Comparison of ENCODE assay signal across 9 mouse cellular contexts in genomic region chr13:8839937-8840336, GRCm38 (mm10). TPM values are rescaled to one million over a fixed set of nuclear protein-coding genes. Genes with fewer than 3 reads are reported as not detected.
DNase-seq lines count a peak whose midpoint lies in the region; ATAC-seq lines count a peak whose summit lies in the region.
"Had no signal": no experiment of that assay in that cellular context is flagged by ENCODE, and none has a peak within 500 bp of the region (broad histone marks: within the 10 kb centered on the region; RNA-seq: fewer than 3 reads in every experiment).

No protein-coding gene starts in this region.

- no peak overlapping the region for H3K9ac ChIP-seq in heart, embryonic 13.5 days
- H3K9ac ChIP-seq in kidney, embryonic 15.5 days: no peak overlapping the region
- H3K9ac ChIP-seq in forebrain, embryonic 15.5 days (replicated peaks): no peak overlapping the region
- H3K9ac ChIP-seq: embryonic facial prominence, embryonic 13.5 days had no signal

- no peak for ATAC-seq in heart, embryonic 13.5 days (ENCODE audit: extremely low read depth, insufficient number of reproducible peaks, low FRiP score, low TSS enrichment)
- 0 out of 2 replicates have a peak, but pooled peaks have one; percentile 29 for ATAC-seq in kidney, embryonic 15.5 days (replicated peaks; ENCODE audit: low FRiP score)
- no peak for ATAC-seq in forebrain, embryonic 15.5 days (replicated peaks)

- whole genome bisulfite sequencing in heart, embryonic 13.5 days: 64% methylated on average over 6 of the region's 6 CpGs
- WGBS in kidney, embryonic 15.5 days: 82% methylated on average over 6 of the region's 6 CpGs
- 82% methylated on average over 6 of the region's 6 CpGs for WGBS in forebrain, embryonic 15.5 days

- DNase-seq in adrenal gland, postnatal 14 days: peak; percentile 45
- DNase-seq in adrenal gland, postnatal 25 days: no peak
- DNase-seq in lung, postnatal 25 days (ENCODE audit: low spot score): peak; percentile 74
- no peak for DNase-seq in frontal cortex, postnatal 14 days (ENCODE audit: low spot score in 2 of 2)
- DNase-seq in cerebellum, adult 11-12 months: no peak

- H3K36me3 ChIP-seq in heart, embryonic 13.5 days: peaks cover 84% of the 10 kb centered on the region
- peaks cover 78% of the 10 kb centered on the region for H3K36me3 ChIP-seq in kidney, embryonic 15.5 days
- peaks cover 57% of the 10 kb centered on the region for H3K36me3 ChIP-seq in forebrain, embryonic 15.5 days

- H3K4me3 ChIP-seq in heart, embryonic 13.5 days: no peak overlapping the region
- no peak overlapping the region for H3K4me3 ChIP-seq in kidney, embryonic 15.5 days (replicated peaks)
- H3K4me3 ChIP-seq in forebrain, embryonic 15.5 days: no peak overlapping the region
- H3K4me3 ChIP-seq: embryonic facial prominence, embryonic 13.5 days had no signal

- peak overlapping the region; percentile 78 for H3K27ac ChIP-seq in heart, embryonic 13.5 days (replicated peaks)
- peak overlapping the region; percentile 61 for H3K27ac ChIP-seq in kidney, embryonic 15.5 days
- no peak overlapping the region for H3K27ac ChIP-seq in forebrain, embryonic 15.5 days (replicated peaks)
- H3K27ac ChIP-seq: embryonic facial prominence, embryonic 13.5 days had no signal

- no peaks in the 10 kb centered on the region for H3K27me3 ChIP-seq in heart, embryonic 13.5 days (replicated peaks)
- H3K27me3 ChIP-seq in kidney, embryonic 15.5 days: no peaks in the 10 kb centered on the region
- H3K27me3 ChIP-seq in forebrain, embryonic 15.5 days: no peaks in the 10 kb centered on the region
- H3K27me3 ChIP-seq: embryonic facial prominence, embryonic 13.5 days had no signal

- H3K4me2 ChIP-seq in heart, embryonic 13.5 days: no peak overlapping the region
- H3K4me2 ChIP-seq in kidney, embryonic 15.5 days: no peak overlapping the region
- H3K4me2 ChIP-seq in forebrain, embryonic 15.5 days (replicated peaks): no peak overlapping the region
- H3K4me2 ChIP-seq: embryonic facial prominence, embryonic 13.5 days had no signal

- H3K9me3 ChIP-seq in heart, embryonic 13.5 days: no peaks in the 10 kb centered on the region
- no peaks in the 10 kb centered on the region for H3K9me3 ChIP-seq in kidney, embryonic 15.5 days (replicated peaks)
- H3K9me3 ChIP-seq in forebrain, embryonic 15.5 days: no peaks in the 10 kb centered on the region
- H3K9me3 ChIP-seq: embryonic facial prominence, embryonic 13.5 days had no signal

- H3K4me1 ChIP-seq in heart, embryonic 13.5 days: no peaks in the 10 kb centered on the region
- H3K4me1 ChIP-seq in kidney, embryonic 15.5 days: no peaks in the 10 kb centered on the region
- no peaks in the 10 kb centered on the region for H3K4me1 ChIP-seq in forebrain, embryonic 15.5 days
- H3K4me1 ChIP-seq: embryonic facial prominence, embryonic 13.5 days had no signal

RNA-seq across cellular contexts. Expression of gene Wdr37, which starts 31.8 kb away (rescaled TPM):
- total RNA-seq in adrenal gland, postnatal 14 days (2021): 37.6 and 38.4 TPM in 2 replicates
- 43.0 and 51.0 TPM in 2 replicates for total RNA-seq in adrenal gland, postnatal 25 days (2021)
- 15.4 and 15.6 TPM in 2 replicates for polyA plus RNA-seq in heart, embryonic 13.5 days (2015; fragmentation: Nextera tagmentation; extraction: Ambion mirVana)
- 19.3 and 20.8 TPM in 2 replicates for polyA plus RNA-seq in kidney, embryonic 15.5 days (2015; fragmentation: Nextera tagmentation; extraction: Ambion mirVana)
- 42.8 and 45.5 TPM in 2 replicates for polyA plus RNA-seq in forebrain, embryonic 15.5 days (2015; fragmentation: Nextera tagmentation; extraction: Ambion mirVana)

RNA-seq across cellular contexts. Expression of gene Idi1, which starts 45.4 kb away (rescaled TPM):
- total RNA-seq in adrenal gland, postnatal 14 days (2021): 32.0 and 58.2 TPM in 2 replicates
- 258 and 343 TPM in 2 replicates for total RNA-seq in adrenal gland, postnatal 25 days (2021)
- polyA plus RNA-seq in heart, embryonic 13.5 days (2015; fragmentation: Nextera tagmentation; extraction: Ambion mirVana): 44.6 and 48.7 TPM in 2 replicates
- polyA plus RNA-seq in kidney, embryonic 15.5 days (2015; fragmentation: Nextera tagmentation; extraction: Ambion mirVana): 67.8 and 73.0 TPM in 2 replicates
- 88.5 and 91.7 TPM in 2 replicates for polyA plus RNA-seq in forebrain, embryonic 15.5 days (2015; fragmentation: Nextera tagmentation; extraction: Ambion mirVana)

Comparison
In these comparisons a context has a peak if more than half of its experiments do, and no peak if none do; other contexts are left out.
1. DNase-seq: peak in adrenal gland, postnatal 14 days (single experiment) and lung, postnatal 25 days (single experiment); none in adrenal gland, postnatal 25 days (single experiment), frontal cortex, postnatal 14 days (0 of 2) and cerebellum, adult 11-12 months (single experiment).